Mouse (Mus musculus) fat pad, adult 2 months (tissue): ENCODE measurements at regions not wholly inside any gene's neighbourhood (a gene's known extent, or its start where the extent isn't known, plus 50 kb on each side); places are given as distances from the start of the nearest gene placed in this dataset.
A peak's percentile ranks its signal among the peaks of the same experiment; 100 is the strongest.

Experiments used
- DNase-seq: peaks from one replicate; pipeline ENCODE4 v3.0.0-alpha.2; 2011; ENCODE audit warnings: low read depth, low spot score; ENCODE audit errors: extremely low read depth

DNA sequence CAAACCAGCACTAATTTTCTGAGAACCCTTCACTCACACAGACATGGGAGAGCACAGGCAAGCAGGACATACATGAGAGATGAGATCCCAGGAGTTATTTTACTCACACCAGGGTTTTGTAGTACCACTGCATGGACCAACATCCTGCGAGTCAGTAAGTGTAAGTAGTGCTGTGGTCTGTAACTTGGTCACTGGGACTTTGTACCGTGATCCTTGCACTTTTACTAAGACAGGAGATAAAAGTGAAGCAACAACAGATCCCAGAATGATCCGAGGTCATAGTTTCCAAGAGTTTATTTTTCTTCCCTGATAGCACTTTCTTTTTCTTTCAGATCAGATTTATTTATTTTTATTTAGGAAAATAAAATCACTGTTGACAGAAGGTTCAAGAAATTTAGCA, 54.1 kb upstream of the Mtap start:
- no peak for DNase-seq

GRCm38 (mm10) chr4:89078485-89078884, 58.4 kb upstream of the Mtap start:
- DNase-seq: peak; percentile 74

DNA sequence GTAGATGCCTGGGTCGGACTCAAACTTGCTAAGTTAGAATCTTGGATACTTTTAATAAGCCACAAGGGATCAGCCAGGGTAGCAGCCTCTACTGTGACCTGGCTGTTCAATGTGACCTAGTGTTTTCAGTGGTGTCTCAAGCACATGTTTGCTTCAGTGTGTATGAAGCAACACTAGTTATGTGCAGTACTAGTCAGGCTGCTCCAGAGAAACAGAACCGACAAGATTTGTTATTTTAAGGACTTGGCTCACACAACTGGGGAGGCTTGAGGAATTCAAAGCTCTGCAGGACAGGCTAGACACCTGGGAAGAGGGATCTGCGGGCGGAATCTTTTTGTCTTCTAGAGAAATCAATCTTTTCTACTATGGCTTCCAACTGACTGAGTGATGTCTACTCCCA, 62.2 kb upstream of the Mtap start:
- DNase-seq: peak; percentile 54

- DNase-seq: no peak
Measured at GRCm38 (mm10) chr4:89070430-89070829, 66.5 kb upstream of the Mtap start.

DNA sequence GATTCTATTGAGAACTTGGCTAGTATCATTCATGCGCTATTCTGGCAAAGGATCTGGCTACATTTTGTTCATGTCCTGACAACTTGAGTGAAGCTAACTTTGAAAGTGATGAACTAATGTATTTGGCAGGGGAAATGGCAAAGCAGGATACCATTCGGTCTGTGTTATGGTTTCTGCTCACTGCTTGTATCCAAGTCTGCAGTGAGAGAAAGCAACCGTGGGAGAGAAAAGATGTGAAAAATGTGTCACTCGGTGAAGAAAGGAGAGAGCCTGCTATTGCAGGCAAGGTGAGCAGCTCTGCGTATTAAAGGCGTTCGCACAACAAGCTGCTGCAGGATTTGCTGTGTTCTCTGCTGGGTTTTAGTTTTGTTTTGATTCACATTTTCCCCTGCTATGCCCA, 72.5 kb upstream of the Mtap start:
- DNase-seq: no peak

- DNase-seq: no peak
Measured at GRCm38 (mm10) chr4:89062384-89062783, 74.5 kb upstream of the Mtap start.

- DNase-seq: peak; percentile 49
Measured at GRCm38 (mm10) chr4:89061619-89062018, 75.3 kb upstream of the Mtap start.

DNA sequence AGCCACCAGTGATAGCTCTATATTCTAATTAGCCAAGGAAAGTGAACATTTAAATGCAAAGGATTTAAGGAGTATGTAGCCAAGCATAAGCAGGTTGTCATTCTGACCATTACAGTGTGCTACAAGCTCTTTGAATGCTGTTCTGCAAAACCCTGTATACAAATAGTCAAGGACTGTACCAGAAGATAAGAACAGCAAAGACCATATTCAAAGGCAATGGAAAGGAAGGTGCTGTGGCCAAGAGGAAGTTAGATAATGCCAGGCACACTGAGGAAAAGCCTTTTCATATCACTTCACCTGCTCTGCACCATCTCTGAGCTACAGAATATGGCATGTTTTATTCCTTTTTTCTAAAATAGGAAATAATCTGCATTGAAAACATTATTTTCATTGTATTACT, 79.3 kb upstream of the Mtap start:
- no peak for DNase-seq

DNA sequence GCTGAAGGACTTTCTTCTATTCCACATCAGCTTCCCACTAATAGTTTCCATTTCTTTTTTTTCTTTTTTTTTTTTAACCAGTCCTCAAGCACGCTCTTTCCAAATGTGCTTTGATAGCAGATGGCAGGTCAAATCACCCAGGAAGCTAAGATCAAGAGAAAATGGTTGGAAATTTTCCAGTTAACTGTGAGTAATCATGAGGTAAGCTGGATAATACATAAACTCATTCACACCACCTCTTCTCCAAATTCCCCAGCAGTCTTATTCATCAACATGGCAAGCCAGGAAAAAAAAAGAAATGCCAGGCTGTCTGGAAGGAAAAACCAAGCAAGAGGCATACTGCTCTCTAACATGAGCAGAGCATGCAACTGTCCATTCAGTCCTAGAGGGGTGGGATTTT, 79.8 kb upstream of the Mtap start:
- no peak for DNase-seq

DNA sequence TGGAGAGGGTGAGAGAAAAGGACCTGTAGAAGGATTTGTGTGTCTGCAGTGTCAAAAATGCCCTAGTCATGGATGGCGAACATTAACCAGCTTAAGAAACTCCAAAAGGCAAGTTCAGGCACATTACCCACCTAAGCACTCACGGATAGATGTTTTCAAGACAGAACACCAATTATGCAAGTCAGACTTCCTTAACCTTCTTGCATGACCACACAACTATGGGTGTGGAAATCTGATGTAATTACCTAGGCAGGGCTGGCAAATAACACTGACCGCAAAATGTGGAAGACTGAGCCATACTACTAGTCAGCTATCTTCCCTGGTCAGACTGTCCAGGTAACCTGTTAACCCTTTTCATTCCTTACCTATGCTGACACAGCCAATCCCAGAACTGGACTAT, 81.0 kb upstream of the Mtap start:
- peak; percentile 88 for DNase-seq

GRCm38 (mm10) chr4:89053606-89054005, 83.3 kb upstream of the Mtap start:
- DNase-seq: no peak

DNA sequence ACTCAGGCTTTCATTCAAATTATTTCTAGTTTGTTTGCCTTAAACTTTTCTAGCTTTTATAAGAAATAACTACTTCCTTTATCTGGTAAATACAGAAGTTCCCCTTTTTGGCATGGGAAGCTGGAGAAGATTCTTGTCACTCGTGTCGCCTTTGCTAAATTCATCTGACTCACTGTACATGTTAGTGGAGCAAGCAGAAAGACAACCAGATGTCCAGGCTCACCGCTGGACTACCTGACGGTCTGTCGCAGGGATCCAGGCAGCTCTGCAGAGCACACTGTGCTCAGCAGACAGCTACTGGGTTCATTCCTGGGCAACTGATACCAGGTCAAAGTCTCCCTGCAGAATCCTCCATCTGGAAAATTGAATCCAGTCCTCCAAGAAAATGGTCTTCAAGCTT, 85.0 kb upstream of the Mtap start:
- DNase-seq: no peak

GRCm38 (mm10) chr4:89050551-89051199, 86.2 kb upstream of the Mtap start:
- DNase-seq: no peak

DNA sequence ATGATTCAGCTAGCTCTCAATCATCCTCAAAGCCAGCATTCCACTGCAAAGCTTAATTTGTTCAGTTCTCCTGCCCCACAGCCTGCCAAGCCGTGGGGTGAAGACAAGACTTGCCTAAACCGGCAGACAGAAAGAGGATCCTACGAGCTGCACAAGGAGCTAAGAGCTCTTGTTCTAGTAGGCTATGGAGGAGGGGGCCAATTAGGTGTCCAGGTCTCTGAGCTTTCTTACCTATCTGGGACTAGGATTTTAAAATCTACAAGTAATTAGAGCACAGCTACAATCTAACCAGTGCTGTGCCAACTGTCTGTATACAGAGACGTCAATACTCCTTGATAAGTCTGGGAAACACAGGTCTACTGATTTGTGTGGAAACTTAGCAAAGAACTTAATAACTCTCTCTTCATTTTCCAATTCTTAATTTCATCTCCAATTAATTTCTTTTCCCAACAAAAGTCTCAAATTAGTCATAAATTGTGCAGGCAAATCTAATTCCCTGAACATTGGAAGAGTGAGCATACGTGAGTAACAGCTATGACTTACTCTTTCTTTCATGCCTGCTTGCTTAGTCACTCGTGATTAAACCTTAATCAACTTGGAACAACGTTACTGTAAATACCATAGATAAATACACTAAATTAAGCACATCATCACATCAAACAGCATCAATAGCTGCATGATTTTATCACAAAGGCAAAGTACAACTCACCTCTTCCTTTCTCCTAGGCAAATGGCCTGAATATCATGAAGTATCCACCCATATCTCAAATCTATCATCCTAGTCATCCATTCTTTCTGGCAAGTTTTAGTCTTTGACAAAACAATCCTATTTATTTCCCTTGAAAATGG, 87.1 kb upstream of the Mtap start:
- DNase-seq: no peak

DNA sequence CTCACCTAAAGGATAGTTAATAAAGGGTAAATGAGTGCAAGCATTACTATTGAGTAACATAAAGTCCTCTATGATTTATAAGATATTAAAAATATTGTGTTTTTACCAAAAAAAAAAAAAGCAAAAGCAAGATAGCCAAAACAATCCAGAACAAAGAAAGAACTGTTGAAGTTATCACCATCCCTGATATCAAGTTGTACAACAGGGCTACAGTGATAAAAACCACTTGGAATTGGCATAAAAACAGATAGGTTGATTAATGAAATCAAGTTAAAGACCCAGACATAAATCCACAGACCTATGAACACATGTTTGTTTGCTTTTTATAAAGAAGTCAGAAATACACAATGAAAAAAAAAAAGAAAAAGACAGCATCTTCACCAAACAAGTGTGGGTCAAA, 92.4 kb upstream of the Mtap start:
- no peak for DNase-seq

- DNase-seq: no peak
Measured at GRCm38 (mm10) chr4:89043982-89044381, 92.9 kb upstream of the Mtap start.

DNA sequence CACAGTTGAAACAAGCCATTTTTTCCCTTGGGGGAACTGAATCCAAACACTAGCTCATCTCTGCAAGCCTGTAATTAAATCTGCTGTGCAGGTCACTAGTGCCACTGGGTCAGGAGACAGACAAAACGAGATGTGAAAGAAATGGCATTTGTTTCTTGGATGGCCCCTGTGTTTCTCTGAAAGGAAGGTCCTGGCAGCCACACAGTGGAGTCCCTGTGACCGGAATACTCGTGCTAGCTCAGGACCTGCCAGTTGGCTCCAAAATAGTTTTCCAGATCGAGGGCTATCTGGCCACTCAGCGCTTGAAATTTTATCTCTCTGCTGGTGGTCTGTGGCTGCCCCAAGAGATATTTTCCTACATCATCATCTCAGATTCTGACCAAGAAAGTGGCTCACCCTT, 96.1 kb upstream of the Mtap start:
- no peak for DNase-seq

- no peak for DNase-seq
Measured at GRCm38 (mm10) chr4:89038906-89039305, 98.0 kb upstream of the Mtap start.

- DNase-seq: no peak
Measured at GRCm38 (mm10) chr4:89038135-89038534, 98.8 kb upstream of the Mtap start.

DNA sequence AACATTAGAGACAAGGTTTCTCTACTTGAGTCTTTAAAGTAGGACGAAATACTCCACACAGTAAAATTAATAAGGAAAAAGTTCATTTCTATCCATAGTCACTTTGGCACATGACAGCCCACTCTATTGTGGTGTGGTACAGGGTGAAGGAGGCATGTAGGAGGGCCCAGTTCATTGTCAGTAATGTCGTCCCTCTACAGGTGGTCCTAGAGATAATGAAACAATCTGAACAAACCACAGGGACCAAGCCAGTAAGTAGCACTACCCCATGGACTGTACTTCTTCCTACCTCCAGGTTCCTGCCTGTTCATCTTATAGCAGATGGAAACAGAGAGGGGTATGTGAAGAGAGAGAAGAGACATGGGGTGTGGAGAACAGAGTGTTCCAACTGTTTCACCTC, 102.1 kb upstream of the Mtap start:
- no peak for DNase-seq

- no peak for DNase-seq
Measured at GRCm38 (mm10) chr4:89034299-89034698, 102.6 kb upstream of the Mtap start.

DNA sequence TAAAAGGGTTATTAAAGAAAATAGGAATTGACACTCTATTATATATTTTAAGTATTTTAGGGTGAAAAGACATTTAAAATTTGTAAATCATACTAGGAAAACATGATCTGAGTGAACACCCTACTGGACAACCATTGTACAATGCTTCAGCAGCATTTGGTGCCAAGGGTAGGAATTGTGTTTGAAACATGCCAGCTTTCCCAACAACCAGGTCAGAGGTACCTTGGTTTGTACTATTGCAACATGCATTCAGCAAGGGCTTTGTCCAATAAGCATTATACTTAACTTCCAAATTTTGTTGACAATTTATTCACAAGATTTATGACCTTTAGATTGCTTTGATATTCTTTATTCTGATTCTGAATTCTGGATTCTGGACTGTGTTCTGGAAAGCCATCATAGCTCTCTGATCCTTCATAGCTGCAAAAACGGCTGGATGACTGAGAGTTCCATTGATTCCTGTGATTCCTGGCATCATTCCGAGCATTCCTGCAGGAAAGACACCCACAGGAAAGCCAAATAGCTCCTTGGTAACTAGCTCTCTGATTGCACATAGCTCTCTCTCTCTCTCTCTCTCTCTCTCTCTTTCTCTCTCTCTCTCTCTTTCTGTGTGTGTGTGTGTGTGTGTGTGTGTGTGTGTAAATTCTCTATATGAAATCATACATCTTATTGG, 124.1 kb upstream of the Mtap start:
- peak; percentile 45 for DNase-seq
